19 mouse cellular contexts compared by ENCODE assay signal in genomic region chr5:100648046-100648445, GRCm38 (mm10). TPM values are rescaled to one million over a fixed set of nuclear protein-coding genes. Genes with fewer than 3 reads are reported as not detected.
DNase-seq lines count a peak whose midpoint lies in the region; ATAC-seq lines count a peak whose summit lies in the region.
"Had no signal": no experiment of that assay in that cellular context is flagged by ENCODE, and none has a peak within 500 bp of the region (broad histone marks: within the 10 kb centered on the region; RNA-seq: fewer than 3 reads in every experiment).

No protein-coding gene starts in this region.

- no peak overlapping the region for H3K4me2 ChIP-seq in forebrain, embryonic 15.5 days (replicated peaks)
- no peak overlapping the region for H3K4me2 ChIP-seq in midbrain, embryonic 14.5 days (ENCODE audit: low read length)
- no peak overlapping the region for H3K4me2 ChIP-seq in stomach, embryonic 14.5 days (replicated peaks; ENCODE audit: low read depth, low read length)
- H3K4me2 ChIP-seq: embryonic facial prominence, embryonic 13.5 days; limb, embryonic 15.5 days; neural tube, embryonic 13.5 days had no signal

- no peak overlapping the region for H3K9ac ChIP-seq in forebrain, embryonic 15.5 days (replicated peaks)
- no peak overlapping the region for H3K9ac ChIP-seq in midbrain, embryonic 14.5 days (replicated peaks; ENCODE audit: low read length)
- H3K9ac ChIP-seq in stomach, embryonic 14.5 days (replicated peaks; ENCODE audit: low read depth, low read length) = no peak overlapping the region
- H3K9ac ChIP-seq: embryonic facial prominence, embryonic 13.5 days; limb, embryonic 15.5 days; neural tube, embryonic 13.5 days had no signal

- no peak for DNase-seq in forebrain, embryonic 10.5 days (ENCODE audit: extremely low spot score, low spot score)
- DNase-seq in midbrain, embryonic 10.5 days (ENCODE audit: low spot score) = no peak
- DNase-seq in midbrain, embryonic 14.5 days = no peak
- DNase-seq in liver = peak; percentile 33
- DNase-seq in kidney, adult 18-20 months = no peak
- DNase-seq in retina, postnatal 1 day = no peak
- DNase-seq: cerebellum, adult 11 months; gastrocnemius, postnatal 10 days; kidney, adult 2 months; kidney, postnatal 4 days; lung, postnatal 36 days; spleen, adult 18-20 months; thymus, adult 18-20 months had no signal

- H3K4me3 ChIP-seq in forebrain, embryonic 10.5 days = no peak overlapping the region
- no peak overlapping the region for H3K4me3 ChIP-seq in forebrain, embryonic 15.5 days
- no peak overlapping the region for H3K4me3 ChIP-seq in midbrain, embryonic 10.5 days
- H3K4me3 ChIP-seq in midbrain, embryonic 14.5 days (replicated peaks; ENCODE audit: low read depth, low read length) = no peak overlapping the region
- H3K4me3 ChIP-seq in stomach, embryonic 14.5 days (ENCODE audit: low read depth, low read length) = no peak overlapping the region
- H3K4me3 ChIP-seq: embryonic facial prominence, embryonic 13.5 days; limb, embryonic 15.5 days; neural tube, embryonic 13.5 days had no signal

- peaks cover 9% of the 10 kb centered on the region; the same call in 1 of the 2 replicates for H3K4me1 ChIP-seq in forebrain, embryonic 10.5 days
- no peaks in the 10 kb centered on the region for H3K4me1 ChIP-seq in forebrain, embryonic 15.5 days
- H3K4me1 ChIP-seq in midbrain, embryonic 10.5 days = peaks cover 7% of the 10 kb centered on the region
- no peaks in the 10 kb centered on the region for H3K4me1 ChIP-seq in midbrain, embryonic 14.5 days (ENCODE audit: control insufficient read depth, insufficient read depth, low read length)
- H3K4me1 ChIP-seq in stomach, embryonic 14.5 days (ENCODE audit: control insufficient read depth, insufficient read depth, low read length) = 0 out of 2 replicates have a peak, but pooled peaks cover 9% of the 10 kb centered on the region
- H3K4me1 ChIP-seq: embryonic facial prominence, embryonic 13.5 days; limb, embryonic 15.5 days; neural tube, embryonic 13.5 days had no signal

- 69% methylated on average over 10 of the region's 10 CpGs for WGBS in forebrain, embryonic 10.5 days
- WGBS in forebrain, embryonic 15.5 days = 54% methylated on average over 10 of the region's 10 CpGs
- WGBS in midbrain, embryonic 10.5 days = 68% methylated on average over 10 of the region's 10 CpGs
- WGBS in midbrain, embryonic 14.5 days = 68% methylated on average over 10 of the region's 10 CpGs
- 46% methylated on average over 10 of the region's 10 CpGs for WGBS in stomach, embryonic 14.5 days

- no peaks in the 10 kb centered on the region for H3K36me3 ChIP-seq in forebrain, embryonic 10.5 days (replicated peaks)
- no peaks in the 10 kb centered on the region for H3K36me3 ChIP-seq in forebrain, embryonic 15.5 days
- no peaks in the 10 kb centered on the region for H3K36me3 ChIP-seq in midbrain, embryonic 10.5 days
- H3K36me3 ChIP-seq in midbrain, embryonic 14.5 days (ENCODE audit: control insufficient read depth, insufficient read depth, low read length) = no peaks in the 10 kb centered on the region
- H3K36me3 ChIP-seq in stomach, embryonic 14.5 days (ENCODE audit: control insufficient read depth, insufficient read depth, low read length) = no peaks in the 10 kb centered on the region
- H3K36me3 ChIP-seq: embryonic facial prominence, embryonic 13.5 days; limb, embryonic 15.5 days; neural tube, embryonic 13.5 days had no signal

- H3K9me3 ChIP-seq in forebrain, embryonic 10.5 days = no peaks in the 10 kb centered on the region
- H3K9me3 ChIP-seq in forebrain, embryonic 15.5 days = no peaks in the 10 kb centered on the region
- no peaks in the 10 kb centered on the region for H3K9me3 ChIP-seq in midbrain, embryonic 10.5 days (replicated peaks)
- no peaks in the 10 kb centered on the region for H3K9me3 ChIP-seq in midbrain, embryonic 14.5 days (ENCODE audit: control insufficient read depth, low read length)
- H3K9me3 ChIP-seq in stomach, embryonic 14.5 days (ENCODE audit: control insufficient read depth, low read depth, low read length) = no peaks in the 10 kb centered on the region
- H3K9me3 ChIP-seq: embryonic facial prominence, embryonic 13.5 days; limb, embryonic 15.5 days; neural tube, embryonic 13.5 days had no signal

- H3K27ac ChIP-seq in forebrain, embryonic 10.5 days = 0 out of 2 replicates have a peak overlapping the region, but pooled peaks have one; percentile 5
- H3K27ac ChIP-seq in forebrain, embryonic 15.5 days (replicated peaks) = no peak overlapping the region
- 0 out of 2 replicates have a peak overlapping the region, but pooled peaks have one; percentile 9 for H3K27ac ChIP-seq in midbrain, embryonic 10.5 days (replicated peaks)
- no peak overlapping the region for H3K27ac ChIP-seq in midbrain, embryonic 14.5 days (replicated peaks; ENCODE audit: low read depth, low read length)
- H3K27ac ChIP-seq in stomach, embryonic 14.5 days (ENCODE audit: low read length) = 0 out of 2 replicates have a peak overlapping the region, but pooled peaks have one; percentile 22
- H3K27ac ChIP-seq: embryonic facial prominence, embryonic 13.5 days; limb, embryonic 15.5 days; neural tube, embryonic 13.5 days had no signal

- no peak for ATAC-seq in forebrain, embryonic 15.5 days (replicated peaks)
- no peak for ATAC-seq in midbrain, embryonic 14.5 days (ENCODE audit: low FRiP score, low TSS enrichment)
- ATAC-seq in stomach, embryonic 14.5 days (ENCODE audit: insufficient number of reproducible peaks, insufficient read depth, low FRiP score, low read depth) = peak; percentile 12; the same call in 1 of the 2 replicates
- ATAC-seq: forebrain, embryonic 16.5 days had no signal

- no peaks in the 10 kb centered on the region for H3K27me3 ChIP-seq in forebrain, embryonic 10.5 days (ENCODE audit: poor library complexity, severe bottlenecking)
- H3K27me3 ChIP-seq in forebrain, embryonic 15.5 days = no peaks in the 10 kb centered on the region
- H3K27me3 ChIP-seq in midbrain, embryonic 10.5 days (ENCODE audit: low read depth, poor library complexity, severe bottlenecking) = no peaks in the 10 kb centered on the region
- H3K27me3 ChIP-seq in midbrain, embryonic 14.5 days (ENCODE audit: control insufficient read depth, insufficient read depth, low read length) = no peaks in the 10 kb centered on the region
- H3K27me3 ChIP-seq in stomach, embryonic 14.5 days (ENCODE audit: control insufficient read depth, insufficient read depth, low read length) = no peaks in the 10 kb centered on the region
- H3K27me3 ChIP-seq: embryonic facial prominence, embryonic 13.5 days; limb, embryonic 15.5 days; neural tube, embryonic 13.5 days had no signal

RNA-seq across cellular contexts. Expression of gene Coq2, which starts 26.9 kb away (rescaled TPM):
- 53.2 and 56.2 TPM in 2 replicates for polyA plus RNA-seq in forebrain, embryonic 10.5 days (2016; fragmentation: Nextera tagmentation; extraction: Ambion mirVana)
- 44.1 and 46.2 TPM in 2 replicates for polyA plus RNA-seq in forebrain, embryonic 15.5 days (2015; fragmentation: Nextera tagmentation; extraction: Ambion mirVana)
- 54.9 and 58.2 TPM in 2 replicates for polyA plus RNA-seq in midbrain, embryonic 10.5 days (2016; fragmentation: Nextera tagmentation; extraction: Ambion mirVana)
- polyA plus RNA-seq in midbrain, embryonic 14.5 days (2014; fragmentation: Nextera tagmentation; extraction: Ambion mirVana) = 52.1 and 54.8 TPM in 2 replicates
- polyA plus RNA-seq in stomach, embryonic 14.5 days (2014; fragmentation: Nextera tagmentation; extraction: Ambion mirVana) = 67.9 and 75.2 TPM in 2 replicates

Comparison
In these comparisons a context has a peak if more than half of its experiments do, and no peak if none do; other contexts are left out.
1. H3K27ac ChIP-seq: peak in forebrain, embryonic 10.5 days (single experiment), midbrain, embryonic 10.5 days (single experiment) and stomach, embryonic 14.5 days (single experiment); none in forebrain, embryonic 15.5 days (single experiment) and midbrain, embryonic 14.5 days (single experiment).